Mouse (Mus musculus) central nervous system, embryonic 14 days (tissue): ENCODE results near the gene Cemip2. TPM values are rescaled to one million over a fixed set of nuclear protein-coding genes. Genes with fewer than 3 reads are reported as not detected.

ENCODE experiments used
- polyA plus RNA-seq: library from polyadenylated mRNA; depleted of rRNA; stranded (reverse); fragments of >200 nt; gene quantifications from 2 replicates; pipeline ENCODE4 v1.2.3, GENCODE M21; 2012; rRNA removed

The Cemip2 gene
- 24.6 and 28.2 TPM in 2 replicates for polyA plus RNA-seq

GRCm38 (mm10) chr19:21778147-21778917 is at the start of gene Cemip2:
TSS of gene Cemip2 (plus strand) at chr19:21778342.

Other genes with a start within 250 kb of the Cemip2 start
- 35.7 and 37.6 TPM in 2 replicates for gene 1110059E24Rik, start 125.4 kb upstream of the Cemip2 start, polyA plus RNA-seq
- 23.9 and 26.2 TPM in 2 replicates for gene Abhd17b, start 125.2 kb upstream of the Cemip2 start, polyA plus RNA-seq